Mouse (Mus musculus) embryonic fibroblast, embryonic 13.5 days (primary cell): ENCODE measurements around the gene Taf8. TPM values are rescaled to one million over a fixed set of nuclear protein-coding genes. Genes with fewer than 3 reads are reported as not detected.

Experiments used
- H3K27ac ChIP-seq: 2 replicates; pipeline ENCODE4 v1.5.1; 2012; ENCODE audit warnings: low read length, control low read depth, inconsistent platforms; ENCODE audit not compliant: insufficient read depth
- H3K4me1 ChIP-seq: 2 replicates; pipeline ENCODE4 v1.6.1; 2011; ENCODE audit warnings: low read length; ENCODE audit not compliant: control insufficient read depth, insufficient read depth
- H3K4me3 ChIP-seq: 2 replicates; pipeline ENCODE4 v1.5.1; 2011; ENCODE audit warnings: mild to moderate bottlenecking, control low read depth, low read length; ENCODE audit not compliant: insufficient read depth
- CTCF ChIP-seq: IDR thresholded peaks from 2 replicates; pipeline ENCODE4 v1.5.1; 2011; ENCODE audit warnings: mild to moderate bottlenecking, control low read depth, low read length, moderate library complexity, borderline replicate concordance; ENCODE audit not compliant: insufficient read depth
- POLR2A ChIP-seq: IDR thresholded peaks from 2 replicates; pipeline ENCODE4 v1.6.1; 2011; ENCODE audit warnings: low read depth, mild to moderate bottlenecking, control low read depth, low read length, moderate library complexity
- polyA plus RNA-seq: library from polyadenylated mRNA; stranded (reverse); fragments of >200 nt; gene quantifications from 2 replicates; pipeline ENCODE4 v1.2.4, GENCODE M21; 2011; ENCODE audit warnings: low read depth; ENCODE audit not compliant: missing spikeins, insufficient read length

Taf8 gene
- polyA plus RNA-seq, 1 experiment: 16.0 TPM

DNA sequence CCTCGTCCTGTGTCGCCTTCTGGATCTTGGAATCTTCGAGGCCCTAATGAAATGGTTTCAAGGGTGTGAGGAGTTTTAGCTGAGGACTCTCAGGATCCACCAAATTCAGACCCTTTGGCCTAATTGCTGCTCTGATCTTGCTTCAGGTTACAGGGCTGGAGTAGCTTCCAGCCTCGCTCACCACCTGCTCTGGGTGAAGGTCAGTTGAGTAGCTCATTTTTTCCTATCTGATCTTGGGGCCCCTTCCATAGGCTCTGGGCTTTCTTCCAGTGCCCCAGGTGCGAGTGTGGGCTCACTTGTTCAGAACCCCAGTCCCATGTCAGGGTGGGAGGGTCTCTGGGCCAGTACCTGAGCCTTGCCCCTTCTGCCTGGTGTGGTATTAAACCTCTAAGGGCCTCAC lies 52.7 kb downstream of the Taf8 start:
- H3K4me1 ChIP-seq: peaks cover 5% of the 10 kb centered on the region; the same call in 1 of the 2 replicates
- TF ChIP-seq POLR2A (no peak), CTCF (no peak)
- no peak overlapping the region for H3K4me3 ChIP-seq
- H3K27ac ChIP-seq: no peak overlapping the region

DNA sequence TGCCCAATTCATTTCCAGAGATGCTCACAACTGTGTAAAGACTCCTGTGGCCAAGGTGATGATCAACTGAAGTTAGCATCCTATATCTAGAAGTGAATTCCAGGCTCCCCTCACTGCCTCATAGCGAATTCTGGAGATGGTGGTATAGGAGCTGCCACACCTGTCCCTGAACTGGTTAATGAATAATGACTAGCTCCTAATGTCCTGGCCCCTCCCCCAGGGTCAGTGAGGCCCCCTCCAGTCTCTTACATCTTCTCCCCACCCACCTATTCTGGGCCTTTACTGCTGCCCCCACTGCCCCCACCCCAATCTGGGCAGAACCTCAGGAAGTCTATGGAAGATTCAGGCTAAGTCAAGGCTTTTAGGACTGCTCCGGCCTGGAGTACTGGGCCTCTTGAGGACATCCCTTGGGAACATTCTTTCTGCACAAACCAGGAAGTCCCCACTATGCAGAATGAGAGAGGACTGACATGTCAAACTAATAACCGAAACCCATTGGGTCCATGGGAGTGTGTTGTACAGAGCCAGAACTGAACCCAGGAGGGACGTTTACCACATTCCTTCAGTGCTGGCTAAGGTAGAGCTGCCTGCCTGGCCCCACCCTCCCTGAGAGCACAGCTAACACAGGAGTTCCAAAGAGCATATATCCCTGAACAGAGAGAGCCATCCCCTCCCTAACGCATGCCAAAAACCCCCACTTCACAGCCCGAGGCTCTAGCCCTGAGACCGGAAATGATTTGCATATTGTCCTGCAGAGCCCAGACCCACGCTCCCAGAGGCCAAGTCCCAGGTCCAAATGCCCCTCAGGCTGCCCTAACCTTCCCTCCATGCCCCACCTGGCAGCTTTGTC lies 53.3 kb downstream of the Taf8 start:
- no peak for TF ChIP-seq POLR2A
- TF ChIP-seq CTCF: no peak
- no peak overlapping the region for H3K4me3 ChIP-seq
- no peak overlapping the region for H3K27ac ChIP-seq
- H3K4me1 ChIP-seq: peaks cover 5% of the 10 kb centered on the region; the same call in 1 of the 2 replicates

DNA sequence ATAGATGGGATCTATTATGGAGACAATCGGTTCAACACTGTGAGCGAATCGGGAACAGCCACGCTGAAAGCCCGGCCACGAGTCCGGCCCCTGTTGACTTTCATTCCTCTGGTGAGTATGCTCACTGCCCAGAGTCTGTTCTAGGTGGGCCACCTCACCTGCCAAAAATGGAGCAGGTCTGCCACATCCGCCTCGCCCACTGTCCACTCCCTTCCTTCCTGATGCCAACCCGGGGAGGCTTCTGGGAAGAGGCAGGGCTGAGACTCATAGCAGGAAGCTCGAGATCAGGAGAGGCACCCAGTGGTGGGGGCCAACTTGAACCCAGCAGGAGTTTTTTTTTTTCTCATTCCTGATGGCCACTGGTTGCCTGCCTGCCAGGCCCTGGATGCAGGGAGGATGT lies 55.5 kb downstream of the Taf8 start:
- Histone ChIP-seq H3K4me1 (peaks cover 3% of the 10 kb centered on the region; the same call in 1 of the 2 replicates), H3K4me3 (no peak overlapping the region)
- no peak for TF ChIP-seq POLR2A
- TF ChIP-seq CTCF: no peak

DNA sequence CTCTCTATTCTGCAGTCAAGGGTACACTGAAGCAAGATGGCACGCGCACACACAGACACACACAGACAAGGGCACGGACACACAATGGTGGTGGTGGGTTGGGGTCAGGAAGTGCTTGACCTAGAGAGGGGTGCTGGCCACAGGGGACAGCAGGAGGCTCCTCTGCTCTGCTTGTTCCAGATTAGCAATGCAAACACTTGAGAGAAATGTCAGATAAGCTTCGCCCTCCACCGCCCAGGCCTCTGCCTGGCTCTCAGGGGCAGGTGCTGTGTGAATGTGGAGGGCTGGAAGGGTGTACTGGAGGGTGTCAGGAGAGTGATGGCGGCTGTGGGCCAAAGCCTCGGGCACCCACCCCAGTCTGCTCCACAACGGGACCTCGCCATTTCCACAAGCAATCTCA lies 56.1 kb downstream of the Taf8 start:
- H3K27ac ChIP-seq: no peak overlapping the region
- H3K4me3 ChIP-seq: no peak overlapping the region
- H3K4me1 ChIP-seq: peaks cover 3% of the 10 kb centered on the region; the same call in 1 of the 2 replicates
- TF ChIP-seq CTCF: no peak
- TF ChIP-seq POLR2A: no peak

More for the DNA sequence above, 55.5 kb downstream of the Taf8 start:
- H3K27ac ChIP-seq: no peak overlapping the region

DNA sequence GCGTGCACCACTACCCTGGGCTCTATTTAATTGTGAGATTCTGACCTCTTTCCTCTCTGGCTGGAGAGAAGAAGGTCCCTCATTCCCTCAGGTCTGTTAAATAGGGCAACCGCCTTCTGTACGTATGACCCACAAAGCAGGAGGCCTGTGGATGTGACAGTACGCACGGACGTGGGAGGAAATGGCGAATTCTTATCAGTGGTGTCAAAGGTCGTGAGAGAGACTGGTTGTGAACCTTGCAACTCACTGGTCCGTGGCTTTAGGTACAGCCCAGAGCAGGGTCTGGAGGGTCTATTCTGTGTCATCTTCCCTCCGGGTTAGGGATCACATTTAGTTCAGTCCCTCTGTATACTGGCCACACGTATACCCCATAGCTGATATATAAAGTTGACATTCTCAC lies 56.6 kb downstream of the Taf8 start:
- Histone ChIP-seq H3K4me3 (no peak overlapping the region), H3K4me1 (peaks cover 7% of the 10 kb centered on the region; the same call in 1 of the 2 replicates), H3K27ac (no peak overlapping the region)
- no peak for TF ChIP-seq CTCF
- TF ChIP-seq POLR2A: no peak

DNA sequence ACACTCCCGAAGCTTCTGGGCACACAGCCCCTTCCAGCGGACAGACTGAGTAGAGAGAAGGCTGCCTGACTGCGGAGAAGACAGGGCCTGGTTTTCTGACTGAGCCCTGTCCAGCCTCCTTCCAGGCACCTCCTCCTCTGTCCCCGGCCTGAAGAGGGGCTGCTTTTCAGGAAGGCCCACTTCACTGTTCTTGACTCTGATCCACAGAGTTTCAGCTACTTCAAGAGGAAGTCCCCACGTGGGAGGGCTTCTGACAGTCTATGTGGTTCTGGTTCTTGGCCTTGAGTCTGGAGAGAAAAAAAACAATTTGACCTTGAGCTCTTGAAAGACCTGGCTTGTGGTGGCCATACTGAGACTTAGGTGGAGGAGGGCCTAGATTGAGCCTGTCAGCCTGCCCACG lies 58.0 kb downstream of the Taf8 start:
- Histone ChIP-seq H3K4me3 (no peak overlapping the region), H3K27ac (no peak overlapping the region), H3K4me1 (0 out of 2 replicates have a peak, but pooled peaks cover 4% of the 10 kb centered on the region)
- no peak for TF ChIP-seq CTCF
- TF ChIP-seq POLR2A: no peak

DNA sequence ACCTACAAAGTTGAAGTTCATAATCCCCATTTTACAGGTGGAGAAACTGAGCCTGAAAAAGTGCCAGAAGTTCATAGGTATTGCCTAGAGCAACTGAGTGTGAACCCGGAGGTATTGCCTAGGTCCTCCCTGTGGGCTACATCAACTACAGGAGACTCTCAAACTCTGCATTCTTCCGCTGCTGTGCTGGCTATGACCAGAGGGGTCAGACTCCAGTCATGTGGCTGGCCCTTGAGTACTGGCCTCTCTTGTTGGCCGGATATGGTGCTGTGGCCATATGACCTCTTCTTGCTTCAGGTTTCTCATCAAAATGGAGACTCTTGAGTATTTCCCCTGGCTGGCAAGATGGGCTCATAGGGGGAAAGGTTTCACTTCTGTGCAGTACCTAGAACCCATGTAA lies 59.8 kb downstream of the Taf8 start:
- no peak overlapping the region for H3K27ac ChIP-seq
- no peak overlapping the region for H3K4me3 ChIP-seq
- no peak for TF ChIP-seq POLR2A
- TF ChIP-seq CTCF: no peak
- 0 out of 2 replicates have a peak, but pooled peaks cover 4% of the 10 kb centered on the region for H3K4me1 ChIP-seq

DNA sequence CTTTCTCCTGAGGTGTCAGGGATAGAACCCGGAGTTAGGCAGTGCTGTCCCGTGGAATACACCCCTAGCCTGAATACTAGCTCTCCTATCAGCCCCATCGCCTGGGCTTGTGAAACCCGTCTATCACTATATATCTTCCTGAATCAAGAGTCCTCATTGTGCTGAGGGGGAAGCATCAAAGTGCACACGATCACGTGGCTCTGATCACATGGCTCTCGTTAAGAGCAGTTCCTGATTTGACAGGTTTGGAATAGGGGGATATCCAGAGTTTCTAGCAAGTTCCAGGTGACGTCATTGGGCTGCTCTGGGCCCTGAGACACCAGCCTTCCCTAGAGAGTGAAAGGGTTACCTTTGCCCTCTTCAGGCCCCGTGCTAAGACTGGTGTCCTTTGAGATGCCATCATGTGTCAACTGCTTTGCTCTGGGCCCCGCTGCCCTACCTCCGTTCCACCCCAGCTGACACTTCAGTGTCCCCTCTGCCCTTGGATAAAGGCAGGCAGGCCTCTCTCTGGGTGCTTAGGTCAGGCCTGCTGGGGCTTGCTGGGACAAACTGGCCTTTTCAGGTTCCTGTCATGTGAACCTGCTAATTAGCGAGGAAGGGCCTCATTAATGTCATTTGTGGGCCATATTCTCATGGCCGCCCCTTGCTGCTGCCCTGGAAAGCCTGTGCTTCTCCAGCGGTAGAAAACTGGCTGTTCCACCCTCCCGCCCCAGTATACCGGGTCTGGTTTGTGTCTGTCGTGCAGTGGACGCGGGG lies 60.6 kb downstream of the Taf8 start:
- Histone ChIP-seq H3K27ac (no peak overlapping the region), H3K4me1 (0 out of 2 replicates have a peak, but pooled peaks cover 4% of the 10 kb centered on the region), H3K4me3 (no peak overlapping the region)
- no peak for TF ChIP-seq CTCF

DNA sequence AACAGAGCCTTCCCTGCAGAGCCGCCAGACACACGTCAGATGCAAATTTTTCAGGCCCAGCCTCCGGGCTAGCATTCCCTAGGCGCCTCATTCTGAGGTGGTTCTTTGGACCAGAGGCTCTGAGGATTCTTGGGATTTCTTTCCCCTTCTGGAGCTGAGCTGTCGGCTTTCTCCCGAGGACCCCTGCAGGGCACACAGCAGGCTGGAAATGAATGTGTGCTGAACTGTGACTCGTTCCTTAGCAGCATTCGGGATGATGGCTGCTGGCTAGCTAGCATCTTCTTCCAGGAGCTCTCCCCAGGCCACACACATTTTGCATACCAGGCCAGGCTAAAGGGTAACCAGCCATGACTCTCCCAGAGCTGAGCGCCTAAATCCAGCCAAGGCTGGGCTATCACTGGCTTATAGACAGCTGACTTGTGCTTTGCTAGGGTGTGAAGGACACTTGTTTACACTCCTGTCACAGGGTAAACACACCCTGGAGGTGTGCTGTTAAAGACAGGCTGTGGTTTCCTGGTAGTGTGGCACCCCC lies 61.7 kb downstream of the Taf8 start:
- no peak for TF ChIP-seq CTCF
- TF ChIP-seq POLR2A: no peak
- H3K27ac ChIP-seq: no peak overlapping the region
- H3K4me1 ChIP-seq: 0 out of 2 replicates have a peak, but pooled peaks cover 4% of the 10 kb centered on the region
- no peak overlapping the region for H3K4me3 ChIP-seq
